Mouse (Mus musculus): ENCODE results near the gene Ift81. TPM values are rescaled to one million over a fixed set of nuclear protein-coding genes. Genes with fewer than 3 reads are reported as not detected.

Ift81 gene
- total and polyA plus RNA-seq, 2 experiments from 2014 or later: 43.8 to 51.6 TPM

DNA sequence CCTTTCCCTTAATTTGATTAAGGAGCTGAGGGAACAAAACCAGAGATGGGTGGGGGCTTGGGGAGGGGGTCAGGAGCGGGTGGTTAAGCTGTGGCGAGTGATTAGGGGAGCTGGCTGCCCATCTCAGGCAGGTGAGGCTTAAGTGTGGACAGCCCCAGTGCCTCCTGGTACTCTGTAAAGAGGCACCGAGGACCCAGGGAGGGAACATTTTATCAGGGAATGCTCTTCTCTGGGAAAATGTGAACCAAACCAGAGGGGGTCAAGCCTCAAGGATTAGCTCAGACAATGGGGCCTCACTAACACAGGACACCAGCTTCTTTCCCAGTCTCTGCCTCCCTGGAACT lies 93.2 kb downstream of the Ift81 start:
- H3K4me1 ChIP-seq (ENCODE audit: control insufficient read depth, insufficient read depth): peaks cover 55% of the 10 kb centered on the region

DNA sequence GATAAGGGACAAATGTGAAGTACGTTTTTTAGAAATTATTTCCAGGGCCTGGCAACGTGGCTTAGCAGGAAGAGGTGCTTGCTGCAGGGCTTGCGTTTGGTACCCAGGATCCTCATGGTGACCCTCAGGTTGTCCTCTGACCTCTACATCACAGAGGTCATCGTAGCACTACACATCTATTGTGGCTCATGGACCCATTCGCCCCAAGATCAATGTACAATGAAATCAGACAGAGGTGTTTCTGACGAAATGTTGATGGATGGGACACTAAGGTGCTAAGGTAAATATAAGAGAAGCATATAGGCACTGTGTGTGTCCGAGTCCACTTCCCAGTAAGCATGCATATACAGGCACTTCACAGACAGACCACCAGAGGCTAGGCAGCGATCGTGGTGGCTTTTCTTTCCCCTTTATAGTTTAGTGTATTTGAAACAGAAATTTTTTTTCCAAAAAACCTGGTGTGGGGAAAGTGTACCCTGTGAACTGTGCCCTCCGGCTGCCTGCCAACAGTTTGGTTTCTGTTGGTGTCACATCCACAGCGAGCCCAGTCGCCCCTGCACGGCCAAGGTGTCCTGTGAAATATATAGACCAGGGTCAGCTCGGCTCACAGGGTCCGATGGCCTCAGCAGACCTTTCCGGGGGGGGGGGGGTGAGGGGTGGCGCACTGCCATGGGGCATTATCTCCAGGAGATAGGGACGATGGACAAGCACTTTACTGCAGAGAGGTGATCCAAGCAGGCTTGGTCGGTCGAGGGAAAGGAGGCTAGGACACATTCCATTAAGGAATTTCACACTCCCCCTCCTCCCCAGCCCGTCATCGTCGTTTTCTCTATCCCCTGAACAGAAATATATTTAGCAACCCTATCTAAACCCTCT lies 93.8 kb downstream of the Ift81 start:
- WGBS: 23% methylated on average over 23 of the region's 23 CpGs
- ATAC-seq (ENCODE audit: insufficient read depth, low read depth): peak; percentile 87
- no peak for DNase-seq (ENCODE audit: low spot score)
- Histone ChIP-seq H3K36me3 (replicated peaks; ENCODE audit: control insufficient read depth, insufficient read depth, low read length) (no peaks in the 10 kb centered on the region), H3K4me2 (ENCODE audit: low read depth, low read length) (0 out of 2 replicates have a peak overlapping the region, but pooled peaks have one; percentile 14), H3K4me3 (ENCODE audit: low read depth, low read length) (no peak overlapping the region), H3K9ac (replicated peaks; ENCODE audit: low read depth, low read length) (no peak overlapping the region), H3K4me1 (ENCODE audit: control insufficient read depth, insufficient read depth) (peaks cover 50% of the 10 kb centered on the region), H3K9me3 (replicated peaks; ENCODE audit: control insufficient read depth, low read length) (no peaks in the 10 kb centered on the region), H3K27me3 (ENCODE audit: control insufficient read depth, insufficient read depth, low read length) (no peaks in the 10 kb centered on the region), H3K27ac (ENCODE audit: low read depth) (peak overlapping the region; percentile 94)
- TF ChIP-seq EP300 (IDR thresholded peaks at IDR 0.05; ENCODE audit: low read depth) (no peak), CTCF (IDR thresholded peaks at IDR 0.05; ENCODE audit: low read depth) (0 out of 2 replicates have a peak, but pooled peaks have one; percentile 7)

More for the DNA sequence above, 93.2 kb downstream of the Ift81 start:
- Histone ChIP-seq H3K9me3 (replicated peaks; ENCODE audit: control insufficient read depth, low read length) (no peaks in the 10 kb centered on the region), H3K27me3 (ENCODE audit: control insufficient read depth, insufficient read depth, low read length) (no peaks in the 10 kb centered on the region), H3K27ac (ENCODE audit: low read depth) (peak overlapping the region; percentile 94), H3K4me3 (ENCODE audit: low read depth, low read length) (no peak overlapping the region), H3K9ac (replicated peaks; ENCODE audit: low read depth, low read length) (no peak overlapping the region), H3K4me2 (ENCODE audit: low read depth, low read length) (0 out of 2 replicates have a peak overlapping the region, but pooled peaks have one; percentile 14), H3K36me3 (replicated peaks; ENCODE audit: control insufficient read depth, insufficient read depth, low read length) (no peaks in the 10 kb centered on the region)
- ATAC-seq (ENCODE audit: insufficient read depth, low read depth) (peak; percentile 89), DNase-seq (ENCODE audit: low spot score) (peak; percentile 93)
- peak; percentile 89 for TF ChIP-seq EP300 (IDR thresholded peaks at IDR 0.05; ENCODE audit: low read depth)
- no peak for TF ChIP-seq CTCF (IDR thresholded peaks at IDR 0.05; ENCODE audit: low read depth)
- 16% methylated on average over 3 of the region's 3 CpGs for WGBS

DNA sequence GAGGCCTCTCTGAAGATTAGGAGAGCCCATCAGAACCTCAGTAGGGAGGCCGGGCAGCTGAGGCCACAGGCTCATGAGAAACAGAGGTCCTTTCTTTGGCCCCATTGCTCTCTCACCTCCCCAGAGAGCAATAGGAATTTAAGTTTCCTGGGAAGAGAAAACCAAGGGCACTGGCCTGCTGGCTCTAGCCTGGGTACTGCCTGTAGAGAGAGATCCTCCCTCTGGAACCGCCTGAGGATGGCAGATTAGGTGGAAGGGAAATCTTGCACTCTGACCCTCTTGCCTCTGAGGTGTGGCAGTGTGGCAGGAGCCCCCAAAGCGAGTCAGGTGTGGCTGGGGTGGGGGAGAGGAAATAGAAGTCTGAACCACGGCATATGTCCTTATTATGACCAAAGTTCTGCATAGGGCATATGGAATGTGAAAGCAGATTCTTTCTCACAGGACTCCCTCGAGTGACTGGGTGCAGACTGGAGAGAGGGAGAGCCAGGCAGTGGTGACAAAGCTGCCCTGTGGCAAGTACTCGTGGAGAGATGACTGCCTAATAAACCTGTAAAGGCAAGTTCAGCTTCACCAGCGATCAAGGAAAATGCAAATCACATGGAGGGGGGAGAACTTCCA lies 95.2 kb downstream of the Ift81 start:
- WGBS: 31% methylated on average over 7 of the region's 7 CpGs
- Histone ChIP-seq H3K27me3 (ENCODE audit: control insufficient read depth, insufficient read depth, low read length) (no peaks in the 10 kb centered on the region), H3K36me3 (replicated peaks; ENCODE audit: control insufficient read depth, insufficient read depth, low read length) (no peaks in the 10 kb centered on the region), H3K9ac (replicated peaks; ENCODE audit: low read depth, low read length) (no peak overlapping the region), H3K4me1 (ENCODE audit: control insufficient read depth, insufficient read depth) (peaks cover 46% of the 10 kb centered on the region), H3K27ac (ENCODE audit: low read depth) (peak overlapping the region; percentile 94), H3K9me3 (replicated peaks; ENCODE audit: control insufficient read depth, low read length) (no peaks in the 10 kb centered on the region), H3K4me3 (ENCODE audit: low read depth, low read length) (no peak overlapping the region), H3K4me2 (ENCODE audit: low read depth, low read length) (no peak overlapping the region)
- DNase-seq (ENCODE audit: low spot score) (no peak), ATAC-seq (ENCODE audit: insufficient read depth, low read depth) (no peak)
- no peak for TF ChIP-seq CTCF (IDR thresholded peaks at IDR 0.05; ENCODE audit: low read depth)
- no peak for TF ChIP-seq EP300 (IDR thresholded peaks at IDR 0.05; ENCODE audit: low read depth)

DNA sequence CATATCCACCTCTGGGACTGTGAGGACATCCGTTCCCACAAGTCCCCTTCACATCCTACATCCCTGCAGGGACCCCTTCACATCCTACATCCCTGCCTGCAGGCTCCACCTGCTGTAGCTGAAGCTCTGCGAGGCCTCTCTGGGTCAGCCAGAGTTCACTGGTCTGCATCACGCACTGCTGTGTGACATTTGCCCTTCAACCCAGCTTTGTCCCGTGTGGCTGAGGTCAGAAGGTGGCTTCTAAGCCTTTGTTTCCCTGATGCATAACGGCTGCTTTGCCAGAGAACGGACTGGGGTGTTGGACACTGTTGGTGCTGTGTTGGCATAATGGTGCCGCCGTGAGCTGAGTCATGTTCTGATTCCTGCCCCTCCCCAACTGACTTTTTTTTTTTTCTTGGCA lies 96.1 kb downstream of the Ift81 start:
- Histone ChIP-seq H3K36me3 (replicated peaks; ENCODE audit: control insufficient read depth, insufficient read depth, low read length) (no peaks in the 10 kb centered on the region), H3K4me1 (ENCODE audit: control insufficient read depth, insufficient read depth) (peaks cover 53% of the 10 kb centered on the region), H3K9ac (replicated peaks; ENCODE audit: low read depth, low read length) (no peak overlapping the region), H3K9me3 (replicated peaks; ENCODE audit: control insufficient read depth, low read length) (no peaks in the 10 kb centered on the region), H3K27me3 (ENCODE audit: control insufficient read depth, insufficient read depth, low read length) (no peaks in the 10 kb centered on the region), H3K27ac (ENCODE audit: low read depth) (peak overlapping the region; percentile 94; the same call in 1 of the 2 replicates), H3K4me3 (ENCODE audit: low read depth, low read length) (no peak overlapping the region), H3K4me2 (ENCODE audit: low read depth, low read length) (no peak overlapping the region)
- no peak for TF ChIP-seq CTCF (IDR thresholded peaks at IDR 0.05; ENCODE audit: low read depth)
- 43% methylated on average over 8 of the region's 8 CpGs for WGBS
- DNase-seq (ENCODE audit: low spot score) (no peak), ATAC-seq (ENCODE audit: insufficient read depth, low read depth) (no peak)

DNA sequence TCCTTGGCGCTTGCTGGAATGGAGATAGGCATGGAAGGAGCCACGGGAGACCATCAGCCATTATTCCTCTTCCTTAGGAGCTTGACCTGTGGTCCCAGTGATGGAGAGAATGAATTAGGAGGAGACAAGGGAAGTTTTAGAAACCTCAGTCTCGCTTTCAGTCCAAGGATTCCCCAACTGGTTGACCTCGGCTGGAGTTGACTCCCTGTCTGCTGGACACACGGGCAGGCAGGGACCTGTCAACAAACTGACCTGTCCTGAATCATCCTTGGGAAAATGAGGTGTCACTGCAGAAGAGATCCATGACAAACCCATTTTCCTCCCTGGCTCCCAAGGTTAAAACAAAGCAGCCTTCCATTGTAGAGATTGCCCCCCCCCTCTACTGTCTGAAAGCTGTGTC lies 97.4 kb downstream of the Ift81 start:
- no peak overlapping the region for H3K9ac ChIP-seq (replicated peaks; ENCODE audit: low read depth, low read length)
- 79% methylated on average over 5 of the region's 5 CpGs for WGBS
- peaks cover 55% of the 10 kb centered on the region for H3K4me1 ChIP-seq (ENCODE audit: control insufficient read depth, insufficient read depth)
- no peaks in the 10 kb centered on the region for H3K36me3 ChIP-seq (replicated peaks; ENCODE audit: control insufficient read depth, insufficient read depth, low read length)
- ATAC-seq (ENCODE audit: insufficient read depth, low read depth) (no peak), DNase-seq (ENCODE audit: low spot score) (no peak)
- no peak overlapping the region for H3K4me2 ChIP-seq (ENCODE audit: low read depth, low read length)
- no peaks in the 10 kb centered on the region for H3K27me3 ChIP-seq (ENCODE audit: control insufficient read depth, insufficient read depth, low read length)
- H3K9me3 ChIP-seq (replicated peaks; ENCODE audit: control insufficient read depth, low read length): no peaks in the 10 kb centered on the region
- no peak overlapping the region for H3K27ac ChIP-seq (ENCODE audit: low read depth)
- TF ChIP-seq EP300 (IDR thresholded peaks at IDR 0.05; ENCODE audit: low read depth): no peak
- TF ChIP-seq CTCF (IDR thresholded peaks at IDR 0.05; ENCODE audit: low read depth): no peak
- H3K4me3 ChIP-seq (ENCODE audit: low read depth, low read length): no peak overlapping the region

Measured in heart, postnatal 0 days (tissue).